ENCODE assay signal across 26 mouse cellular contexts in the genomic region with DNA sequence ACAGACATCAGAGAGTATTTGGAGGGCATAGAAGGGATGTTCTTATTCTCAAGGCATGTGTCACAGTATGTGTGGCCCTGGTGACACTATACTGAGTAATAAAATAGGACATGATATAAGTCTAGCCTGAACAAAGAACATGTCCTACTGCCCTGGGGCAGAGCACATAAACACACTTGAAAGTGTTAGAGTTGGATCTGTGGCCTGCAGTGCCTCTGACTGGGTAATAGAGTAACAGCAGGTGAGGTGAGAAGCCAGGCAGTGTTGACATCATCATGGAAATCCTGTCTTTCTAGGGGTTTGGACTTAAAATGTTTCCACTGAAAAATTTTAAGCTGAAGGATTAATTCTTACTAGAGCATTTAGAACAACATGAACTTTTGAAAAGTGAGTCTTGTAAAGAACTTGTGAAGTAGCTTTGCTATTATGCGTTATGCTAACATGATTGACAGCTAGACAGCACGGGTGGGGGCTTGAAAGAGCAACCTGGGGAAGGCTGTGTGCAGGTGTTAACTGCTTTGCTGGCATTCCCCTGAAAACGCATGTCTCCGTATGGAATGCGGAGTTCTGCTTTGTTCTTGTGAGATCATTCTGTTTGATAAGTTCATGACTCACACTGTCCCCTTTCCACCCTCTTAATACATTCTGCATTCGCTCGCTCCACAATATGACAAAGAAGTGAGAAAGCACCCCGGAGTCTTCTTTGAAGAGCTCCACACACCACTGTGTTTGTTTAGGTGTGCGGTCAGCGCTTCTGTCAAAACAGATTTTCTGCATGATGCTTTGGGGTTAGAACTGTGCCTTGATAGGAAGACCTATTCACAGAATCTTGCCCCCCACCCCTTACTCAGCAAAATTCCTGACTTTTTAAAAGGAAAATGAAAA. TPM values are rescaled to one million over a fixed set of nuclear protein-coding genes. Genes with fewer than 3 reads are reported as not detected.
DNase-seq lines count a peak whose midpoint lies in the region; ATAC-seq and TF ChIP-seq lines count a peak whose summit lies in the region.
"Had no signal": no experiment of that assay in that cellular context is flagged by ENCODE, and none has a peak within 500 bp of the region (broad histone marks: within the 10 kb centered on the region; RNA-seq: fewer than 3 reads in every experiment).

No protein-coding gene starts in this region.

- no peak overlapping the region for H3K27ac ChIP-seq in intestine, postnatal 0 days (ENCODE audit: low read depth, low read length)
- H3K27ac ChIP-seq in intestine, embryonic 15.5 days, result no peak overlapping the region
- H3K27ac ChIP-seq in CH12.LX (ENCODE audit: insufficient read depth, low read depth), result no peak overlapping the region
- no peak overlapping the region for H3K27ac ChIP-seq in kidney, embryonic 15.5 days
- H3K27ac ChIP-seq: embryonic facial prominence, embryonic 13.5 days; forebrain, embryonic 13.5 days; heart, embryonic 13.5 days; hindbrain, embryonic 12.5 days; layer of hippocampus, adult 2 months had no signal

- no peaks in the 10 kb centered on the region for H3K4me1 ChIP-seq in intestine, postnatal 0 days (replicated peaks; ENCODE audit: control insufficient read depth, insufficient read depth, low read length)
- no peaks in the 10 kb centered on the region for H3K4me1 ChIP-seq in intestine, embryonic 15.5 days (replicated peaks)
- no peaks in the 10 kb centered on the region; a peak in 1 of 4 replicates for H3K4me1 ChIP-seq in CH12.LX (ENCODE audit: control insufficient read depth in 1 of 2, insufficient read depth in 2 of 2)
- H3K4me1 ChIP-seq in kidney, embryonic 15.5 days, result no peaks in the 10 kb centered on the region
- H3K4me1 ChIP-seq: embryonic facial prominence, embryonic 13.5 days; forebrain, embryonic 13.5 days; heart, embryonic 13.5 days; hindbrain, embryonic 12.5 days had no signal

- DNase-seq in thymus, postnatal 0 days (ENCODE audit: low spot score), result peak; percentile 63
- DNase-seq in thymus, postnatal 4 days, result no peak
- no peak for DNase-seq in CH12.LX (ENCODE audit: extremely low read depth)
- DNase-seq in retina, embryonic 14.5 days (ENCODE audit: low spot score), result peak; percentile 23
- no peak for DNase-seq in gastrocnemius, postnatal 14 days
- DNase-seq: adrenal gland, adult 8-10 months; cerebellum, adult 2 months; cerebellum, postnatal 25 days; gastrocnemius, postnatal 10 days; heart, adult 11 months; heart, postnatal 14 days; kidney, adult 9 months; kidney, postnatal 25 days; lung, adult 18-20 months; lung, postnatal 10 days; right cerebral cortex, postnatal 25 days; spleen, adult 18-20 months had no signal

- intact Hi-C loops in gastrocnemius, postnatal 14 days (cut with DNase I; ENCODE audit: low total_unique reads), result no loop called here

- H3K79me2 ChIP-seq in CH12.LX (replicated peaks; ENCODE audit: control insufficient read depth, extremely low read depth, insufficient read depth, poor library complexity, severe bottlenecking), result no peaks in the 10 kb centered on the region

- no peak for TF ChIP-seq POLR2A in CH12.LX (IDR thresholded peaks at IDR 0.05; ENCODE audit: low read depth, low read length)

- TF ChIP-seq RAD21 in CH12.LX (IDR thresholded peaks at IDR 0.05; ENCODE audit: low read depth, low read length), result peak; percentile 66

- peak; percentile 40 for TF ChIP-seq CTCF in intestine, postnatal 0 days (IDR thresholded peaks at IDR 0.05; ENCODE audit: low read depth)
- peak in 1 of 2 experiments; percentile 54; a peak in 2 of 4 replicates for TF ChIP-seq CTCF in CH12.LX (conservative IDR thresholded peaks at IDR 0.05 in 1 of 2, IDR thresholded peaks at IDR 0.05 in 1 of 2; ENCODE audit: low read depth in 2 of 2, low read length in 2 of 2)

- no peaks in the 10 kb centered on the region for H3K9me3 ChIP-seq in intestine, postnatal 0 days (ENCODE audit: control insufficient read depth)
- H3K9me3 ChIP-seq in intestine, embryonic 15.5 days, result no peaks in the 10 kb centered on the region
- no peaks in the 10 kb centered on the region for H3K9me3 ChIP-seq in CH12.LX (replicated peaks; ENCODE audit: low read length)
- H3K9me3 ChIP-seq in kidney, embryonic 15.5 days (replicated peaks), result no peaks in the 10 kb centered on the region
- H3K9me3 ChIP-seq: embryonic facial prominence, embryonic 13.5 days; forebrain, embryonic 13.5 days; heart, embryonic 13.5 days; hindbrain, embryonic 12.5 days had no signal

- 40% methylated on average over 10 of the region's 10 CpGs for WGBS in intestine, postnatal 0 days
- 55% methylated on average over 10 of the region's 10 CpGs for WGBS in intestine, embryonic 15.5 days
- WGBS in kidney, embryonic 15.5 days, result 66% methylated on average over 10 of the region's 10 CpGs

- H3K27me3 ChIP-seq in intestine, postnatal 0 days (replicated peaks; ENCODE audit: control insufficient read depth, insufficient read depth, low read length), result no peaks in the 10 kb centered on the region
- no peaks in the 10 kb centered on the region for H3K27me3 ChIP-seq in intestine, embryonic 15.5 days (replicated peaks)
- H3K27me3 ChIP-seq in CH12.LX (replicated peaks), result no peaks in the 10 kb centered on the region
- no peaks in the 10 kb centered on the region for H3K27me3 ChIP-seq in kidney, embryonic 15.5 days
- H3K27me3 ChIP-seq: embryonic facial prominence, embryonic 13.5 days; forebrain, embryonic 13.5 days; heart, embryonic 13.5 days; hindbrain, embryonic 12.5 days had no signal

- dilution Hi-C loops in CH12.LX (cut with MboI; ENCODE audit: extremely low pct_ligation_motif_present, extremely low pct_unique_long_range_greater_than_20kb, low sequenced_read_pairs), result no loop called here

- in situ Hi-C loops in CH12.LX (cut with MboI; ENCODE audit: low pct_ligation_motif_present, low pct_unique_long_range_greater_than_20kb, low sequenced_read_pairs), result loop anchor here (25.0 kb wide), 2 partner anchors 100 to 300 kb away; no protein-coding TSS in a partner anchor

- no peak overlapping the region for H3K9ac ChIP-seq in intestine, postnatal 0 days (ENCODE audit: low read depth, low read length)
- no peak overlapping the region for H3K9ac ChIP-seq in intestine, embryonic 15.5 days
- H3K9ac ChIP-seq in CH12.LX (ENCODE audit: insufficient read depth, low read depth), result no peak overlapping the region
- no peak overlapping the region for H3K9ac ChIP-seq in kidney, embryonic 15.5 days
- H3K9ac ChIP-seq: embryonic facial prominence, embryonic 13.5 days; forebrain, embryonic 13.5 days; heart, embryonic 13.5 days; hindbrain, embryonic 12.5 days had no signal

- H3K36me3 ChIP-seq in intestine, postnatal 0 days (ENCODE audit: control insufficient read depth, insufficient read depth), result no peaks in the 10 kb centered on the region
- H3K36me3 ChIP-seq in intestine, embryonic 15.5 days, result no peaks in the 10 kb centered on the region
- H3K36me3 ChIP-seq in CH12.LX (replicated peaks in 1 of 2; ENCODE audit: control insufficient read depth in 1 of 2, insufficient read depth in 1 of 2, low read length in 1 of 2), result no peaks in the 10 kb centered on the region
- H3K36me3 ChIP-seq in kidney, embryonic 15.5 days, result no peaks in the 10 kb centered on the region
- H3K36me3 ChIP-seq: embryonic facial prominence, embryonic 13.5 days; heart, embryonic 13.5 days; hindbrain, embryonic 12.5 days had no signal

- H3K4me3 ChIP-seq in intestine, postnatal 0 days (ENCODE audit: low read depth, low read length), result no peak overlapping the region
- H3K4me3 ChIP-seq in intestine, embryonic 15.5 days (replicated peaks), result no peak overlapping the region
- H3K4me3 ChIP-seq in CH12.LX (replicated peaks in 1 of 3; ENCODE audit: low read depth in 2 of 3, low read length in 2 of 3, poor library complexity in 1 of 3), result no peak overlapping the region
- no peak overlapping the region for H3K4me3 ChIP-seq in kidney, embryonic 15.5 days (replicated peaks)
- H3K4me3 ChIP-seq: embryonic facial prominence, embryonic 13.5 days; forebrain, embryonic 13.5 days; heart, embryonic 13.5 days; hindbrain, embryonic 12.5 days; layer of hippocampus, adult 2 months had no signal

- no peak for ATAC-seq in intestine, postnatal 0 days
- ATAC-seq in intestine, embryonic 15.5 days, result no peak
- ATAC-seq in kidney, embryonic 15.5 days (replicated peaks; ENCODE audit: low FRiP score), result no peak
- ATAC-seq: forebrain, embryonic 13.5 days; Patski had no signal

- TF ChIP-seq EP300 in CH12.LX (IDR thresholded peaks at IDR 0.05; ENCODE audit: low read length), result no peak

- H3K4me2 ChIP-seq in intestine, postnatal 0 days (replicated peaks; ENCODE audit: low read depth), result no peak overlapping the region
- H3K4me2 ChIP-seq in intestine, embryonic 15.5 days (replicated peaks), result no peak overlapping the region
- no peak overlapping the region for H3K4me2 ChIP-seq in CH12.LX (ENCODE audit: insufficient read depth, low read depth, poor library complexity, severe bottlenecking)
- no peak overlapping the region for H3K4me2 ChIP-seq in kidney, embryonic 15.5 days
- H3K4me2 ChIP-seq: embryonic facial prominence, embryonic 13.5 days; forebrain, embryonic 13.5 days; heart, embryonic 13.5 days; hindbrain, embryonic 12.5 days had no signal

TF ChIP-seq in CH12.LX, 34 proteins besides CTCF, POLR2A, EP300 and RAD21:
- TF ChIP-seq SMC3 (IDR thresholded peaks at IDR 0.05; ENCODE audit: low read depth, low read length) (peak; percentile 58), ELF1 (IDR thresholded peaks at IDR 0.05; ENCODE audit: low read depth, low read length) (no peak)
TF ChIP-seq in CH12.LX: peak in this region for 1.

RNA-seq across cellular contexts. Expression of a gene that starts 8.3 kb away (rescaled TPM):
- polyA plus RNA-seq in intestine, postnatal 0 days (2015; fragmentation: Nextera tagmentation; extraction: Ambion mirVana), result 37.8 and 40.7 TPM in 2 replicates
- polyA plus RNA-seq in intestine, embryonic 15.5 days (2015; fragmentation: Nextera tagmentation; extraction: Ambion mirVana), result 81.8 and 83.0 TPM in 2 replicates
- polyA plus RNA-seq in thymus, postnatal 0 days (2015; fragmentation: Nextera tagmentation; extraction: Ambion mirVana), result 81.6 and 83.6 TPM in 2 replicates
- total RNA-seq in CH12.LX (2012; rRNA removed) (106 and 111 TPM in 2 replicates), CH12.LX (2014; rRNA removed) (111 and 133 TPM in 2 replicates)
- polyA plus RNA-seq in CH12.LX (2012; ENCODE audit: insufficient read length, low read depth), result 93.5 and 99.7 TPM in 2 replicates
- polyA plus RNA-seq in kidney, embryonic 15.5 days (2015; fragmentation: Nextera tagmentation; extraction: Ambion mirVana), result 94.7 TPM in 2 replicates
- total RNA-seq in gastrocnemius, postnatal 14 days (2021), result 10 to 100 TPM; 52.2 to 53.5 TPM

Comparison
In these comparisons a context has a peak if more than half of its experiments do, and no peak if none do; other contexts are left out.
1. DNase-seq: peak in thymus, postnatal 0 days (single experiment) and retina, embryonic 14.5 days (single experiment); none in thymus, postnatal 4 days (single experiment), CH12.LX (single experiment) and gastrocnemius, postnatal 14 days (single experiment).